Mouse (Mus musculus): ENCODE results near the gene Btbd35f11. TPM values are rescaled to one million over a fixed set of nuclear protein-coding genes. Genes with fewer than 3 reads are reported as not detected.
"Not testable (repeated sequence)": the region's sequence is repeated elsewhere in the genome, so short reads cannot be mapped to it uniquely, and the experiment has no call there.

Btbd35f11 gene
- polyA plus RNA-seq (2016; fragmentation: Nextera tagmentation; extraction: Ambion mirVana): not detected in 2 replicates

GRCm38 (mm10) chrX:3443590-3443989 lies at the start of gene Btbd35f11:
Gene Btbd35f11, minus strand, starts transcription at chrX:3443690.
- H3K27me3 ChIP-seq; H3K27ac ChIP-seq; H3K36me3 ChIP-seq (replicated peaks); H3K4me1 ChIP-seq; H3K4me3 ChIP-seq (replicated peaks); H3K9me3 ChIP-seq; H3K4me2 ChIP-seq; H3K9ac ChIP-seq; ATAC-seq (ENCODE audit: low FRiP score): not testable (repeated sequence)
- WGBS: 63% methylated on average over 2 of the region's 3 CpGs

GRCm38 (mm10) chrX:3409946-3410345 lies 33.5 kb downstream of the Btbd35f11 start:
- 100% methylated on average over 1 of the region's 2 CpGs for WGBS
- not testable (repeated sequence) for H3K27me3 ChIP-seq; H3K9me3 ChIP-seq; H3K4me1 ChIP-seq; H3K36me3 ChIP-seq (replicated peaks); H3K4me2 ChIP-seq; H3K4me3 ChIP-seq (replicated peaks); H3K9ac ChIP-seq; ATAC-seq (ENCODE audit: low FRiP score); H3K27ac ChIP-seq

Other genes starting within 250 kb of the Btbd35f11 start
- gene Btbd35f24, start 247.9 kb downstream of the Btbd35f11 start, polyA plus RNA-seq (2016; fragmentation: Nextera tagmentation; extraction: Ambion mirVana): not detected in 2 replicates

Measured in forebrain, embryonic 12.5 days (tissue).